Mouse (Mus musculus) CH12.LX (cell line): ENCODE measurements at regions not wholly inside any gene's neighbourhood (a gene's known extent, or its start where the extent isn't known, plus 50 kb on each side); places are given as distances from the start of the nearest gene placed in this dataset.

Experiments used
- CTCF ChIP-seq, 2 experiments: IDR thresholded peaks in 1 of 2; conservative IDR thresholded peaks in 1 of 2; 2 replicates each; pipeline ENCODE4 v1.5.1; 2011 to 2012; ENCODE audit warnings: low read depth in 2 of 2, low read length in 2 of 2, improper control_type of control experiment in 1 of 2, inconsistent platforms in 1 of 2, mild to moderate bottlenecking in 1 of 2, moderate library complexity in 1 of 2
- GABPA ChIP-seq: IDR thresholded peaks from 2 replicates; pipeline ENCODE4 v1.6.1; 2012; ENCODE audit warnings: low read depth, low read length, improper control_type of control experiment, inconsistent platforms; ENCODE audit not compliant: insufficient replicate concordance
- MYC ChIP-seq: IDR thresholded peaks from 2 replicates; pipeline ENCODE4 v1.6.1; 2011; ENCODE audit warnings: low read depth, mild to moderate bottlenecking, improper control_type of control experiment, low read length
- POLR2A ChIP-seq: IDR thresholded peaks from 2 replicates; pipeline ENCODE4 v1.6.1; 2011; ENCODE audit warnings: low read depth, mild to moderate bottlenecking, improper control_type of control experiment, low read length

DNA sequence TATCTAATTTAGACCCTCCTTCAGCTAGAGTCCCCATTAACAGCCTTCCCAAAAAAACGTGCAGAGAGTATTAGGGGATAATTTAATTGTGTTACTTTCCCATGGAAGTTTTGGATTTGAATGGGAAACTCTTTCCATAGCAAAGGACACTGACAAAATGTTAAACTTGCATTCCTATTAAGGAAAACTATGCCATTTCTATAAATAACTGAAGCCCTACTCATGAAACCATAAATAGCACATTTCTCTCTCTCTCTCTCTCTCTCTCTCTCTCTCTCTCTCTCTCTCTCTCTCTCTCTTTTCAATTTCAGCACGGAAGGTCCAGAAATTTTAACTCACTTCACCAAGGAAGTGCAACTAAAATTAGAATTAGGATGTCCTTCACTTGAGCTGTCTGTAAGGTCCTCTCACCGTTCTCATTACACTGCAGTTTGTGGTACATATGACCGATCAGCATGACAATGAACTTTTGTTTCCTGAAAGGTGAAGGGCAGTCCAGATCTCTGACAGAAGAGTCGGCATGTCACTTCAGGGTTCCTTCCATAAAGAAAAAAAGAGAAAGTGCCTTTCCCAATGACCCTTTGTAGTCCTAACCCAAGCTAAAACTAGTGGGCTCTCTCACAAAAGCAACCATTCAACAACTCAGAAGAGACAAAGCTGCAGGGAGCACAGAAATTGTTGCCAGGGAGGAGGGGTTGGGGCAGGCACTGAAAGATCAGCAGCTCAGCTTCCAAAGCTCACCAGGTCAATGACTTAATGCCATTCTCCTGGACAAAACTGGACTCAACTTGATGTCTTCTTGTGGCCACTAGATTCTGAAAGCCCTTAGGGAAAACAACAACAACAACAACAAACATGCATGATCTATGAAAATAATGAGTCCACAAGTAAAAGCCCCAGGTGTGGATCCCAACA, 696.9 kb downstream of the Diaph3 start:
- TF ChIP-seq MYC (no peak), POLR2A (no peak), GABPA (no peak), CTCF (conservative IDR thresholded peaks at IDR 0.05 in 1 of 2, IDR thresholded peaks at IDR 0.05 in 1 of 2; ENCODE audit: low read depth in 2 of 2, low read length in 2 of 2) (no peak)
